ENCODE assay signal across 26 mouse cellular contexts in genomic region chr13:43454431-43454830, GRCm38 (mm10). TPM values are rescaled to one million over a fixed set of nuclear protein-coding genes. Genes with fewer than 3 reads are reported as not detected.
A peak's percentile ranks its signal among the peaks of the same experiment; 100 is the strongest.
DNase-seq lines count a peak whose midpoint lies in the region; TF ChIP-seq lines count a peak whose summit lies in the region.
"Had no signal": no experiment of that assay in that cellular context is flagged by ENCODE, and none has a peak within 500 bp of the region (broad histone marks: within the 10 kb centered on the region; RNA-seq: fewer than 3 reads in every experiment).

No protein-coding gene starts in this region.

- no peak for TF ChIP-seq CTCF in spleen, adult 2 months (IDR thresholded peaks at IDR 0.05; ENCODE audit: extremely low read depth, insufficient read depth, insufficient read length, insufficient replicate concordance)

- peaks cover 18% of the 10 kb centered on the region for H3K4me1 ChIP-seq in spleen, adult 2 months (ENCODE audit: control insufficient read depth, insufficient read depth, insufficient read length)

- H3K36me3 ChIP-seq in spleen, adult 2 months (ENCODE audit: control insufficient read depth, insufficient read depth, low read length) = no peaks in the 10 kb centered on the region
- H3K36me3 ChIP-seq: embryonic facial prominence, embryonic 13.5 days; hindbrain, embryonic 10.5 days had no signal

- TF ChIP-seq POLR2A in spleen, adult 2 months (IDR thresholded peaks at IDR 0.05; ENCODE audit: low read depth, low read length) = no peak

- intact Hi-C loops in heart, postnatal 10 days (cut with DNase I) = no loop called here
- intact Hi-C loops in left cerebral cortex, postnatal 10 days (cut with DNase I) = no loop called here

- H3K27ac ChIP-seq in spleen, adult 2 months (ENCODE audit: insufficient read depth, low read length) = peak overlapping the region; percentile 48
- H3K27ac ChIP-seq: embryonic facial prominence, embryonic 10.5 days; embryonic facial prominence, embryonic 13.5 days; forebrain, embryonic 10.5 days; forebrain, embryonic 13.5 days; hindbrain, embryonic 10.5 days; hindbrain, embryonic 14.5 days had no signal

- peak; percentile 33 for DNase-seq in heart, adult 11 months
- no peak for DNase-seq in heart, postnatal 10 days
- DNase-seq in spleen, adult 2 months (ENCODE audit: low read depth in 1 of 2, low spot score in 2 of 2) = no peak
- DNase-seq in spleen, adult 18-20 months = no peak
- peak; percentile 29 for DNase-seq in thymus, postnatal 14 days
- no peak for DNase-seq in thymus, postnatal 25 days
- DNase-seq in thymus, postnatal 4 days = peak; percentile 40
- DNase-seq in left cerebral cortex, postnatal 10 days (ENCODE audit: extremely low spot score in 1 of 2, low spot score in 2 of 2) = no peak
- DNase-seq: adrenal gland, adult 8-10 months; adrenal gland, postnatal 25 days; B cell, adult 2 months; cerebellum, adult 11-12 months; cerebellum, adult 8-10 months; cerebellum, postnatal 10 days; cerebellum, postnatal 36 days; embryo, embryonic 11 days; gastrocnemius, postnatal 10 days; gastrocnemius, postnatal 36 days; heart, postnatal 36 days had no signal

- 47% methylated on average over 7 of the region's 7 CpGs for WGBS in spleen, adult 2 months

- no peaks in the 10 kb centered on the region for H3K27me3 ChIP-seq in spleen, adult 2 months (ENCODE audit: control insufficient read depth, insufficient read depth, low read length)
- H3K27me3 ChIP-seq: embryonic facial prominence, embryonic 13.5 days; forebrain, embryonic 13.5 days had no signal

- H3K4me3 ChIP-seq in spleen, adult 2 months (ENCODE audit: extremely low read depth, insufficient read depth, insufficient read length) = no peak overlapping the region
- H3K4me3 ChIP-seq: embryonic facial prominence, embryonic 10.5 days; embryonic facial prominence, embryonic 13.5 days; erythroblast, embryonic 14.5 days; forebrain, embryonic 10.5 days; forebrain, embryonic 13.5 days; hindbrain, embryonic 10.5 days had no signal

RNA-seq across cellular contexts. Expression of gene Ranbp9, which starts 26.7 kb away (rescaled TPM):
- 10 to 100 TPM; 48.9 to 49.0 TPM for total RNA-seq in heart, postnatal 10 days (2021)
- 14.4 and 15.7 TPM in 2 replicates for polyA plus RNA-seq in spleen, adult 2 months (2012; rRNA removed)
- total RNA-seq in left cerebral cortex, postnatal 10 days (2021) = 10 to 100 TPM; 75.6 to 75.7 TPM

RNA-seq across cellular contexts. Expression of gene Nol7, which starts 56.2 kb away (rescaled TPM):
- total RNA-seq in heart, postnatal 10 days (2021) = 100 to 1,000 TPM; 112 to 117 TPM
- polyA plus RNA-seq in spleen, adult 2 months (2012; rRNA removed) = 62.1 and 83.8 TPM in 2 replicates
- 10 to 100 TPM; 82.5 to 94.7 TPM for total RNA-seq in left cerebral cortex, postnatal 10 days (2021)

Comparison
In these comparisons a context has a peak if more than half of its experiments do, and no peak if none do; other contexts are left out.
1. DNase-seq: peak in heart, adult 11 months (single experiment), thymus, postnatal 14 days (single experiment) and thymus, postnatal 4 days (single experiment); none in heart, postnatal 10 days (0 of 2), spleen, adult 2 months (0 of 2), spleen, adult 18-20 months (0 of 2), thymus, postnatal 25 days (single experiment) and left cerebral cortex, postnatal 10 days (0 of 2).